Mouse (Mus musculus): ENCODE data around the gene 4933416C03Rik.

The 4933416C03Rik gene

GRCm38 (mm10) chr10:116079396-116079795 is 34.3 kb downstream of the 4933416C03Rik start:
- DNase-seq (ENCODE audit: extremely low read depth, insufficient read length, low spot score) = no peak

GRCm38 (mm10) chr10:116078636-116079035 is 35.1 kb downstream of the 4933416C03Rik start:
- DNase-seq (ENCODE audit: extremely low read depth, insufficient read length, low spot score) = no peak

GRCm38 (mm10) chr10:116075954-116076353 is 37.8 kb downstream of the 4933416C03Rik start:
- no peak for DNase-seq (ENCODE audit: extremely low read depth, insufficient read length, low spot score)

Measured in 3134 (cell line).